Mouse (Mus musculus): ENCODE results near the gene Rap1a. TPM values are rescaled to one million over a fixed set of nuclear protein-coding genes. Genes with fewer than 3 reads are reported as not detected.
A peak's percentile ranks its signal among the peaks of the same experiment; 100 is the strongest.

Gene Rap1a
- polyA plus RNA-seq, 2 experiments: 37.4 to 86.2 TPM

- 46% methylated on average over 4 of the region's 4 CpGs for WGBS (ENCODE audit: insufficient replicate concordance)
- ATAC-seq (ENCODE audit: insufficient read depth): no peak
- TF ChIP-seq EP300 (IDR thresholded peaks at IDR 0.05; ENCODE audit: low read depth): no peak
- no peak for TF ChIP-seq CTCF (IDR thresholded peaks at IDR 0.05; ENCODE audit: low read depth)
- no peaks in the 10 kb centered on the region for H3K9me3 ChIP-seq (ENCODE audit: control insufficient read depth, low read length)
- H3K27me3 ChIP-seq (ENCODE audit: control insufficient read depth, insufficient read depth, low read length): no peaks in the 10 kb centered on the region
- H3K4me3 ChIP-seq (ENCODE audit: insufficient read depth in 1 of 2, low read depth in 2 of 2, low read length in 2 of 2): peak overlapping the region; percentile 79 to 99
- H3K27ac ChIP-seq: peak overlapping the region; percentile 90
- no peaks in the 10 kb centered on the region for H3K36me3 ChIP-seq (replicated peaks; ENCODE audit: control insufficient read depth, insufficient read depth, low read depth)
- peak overlapping the region; percentile 79 for H3K9ac ChIP-seq (replicated peaks)
- H3K4me2 ChIP-seq (ENCODE audit: low read depth): peak overlapping the region; percentile 83
- DNase-seq (ENCODE audit: low read depth in 3 of 3, low spot score in 3 of 3): no peak
- peaks cover 46 to 50% of the 10 kb centered on the region in 2 experiments for H3K4me1 ChIP-seq (replicated peaks; ENCODE audit: control insufficient read depth in 2 of 2, insufficient read depth in 2 of 2, low read length in 1 of 2)
These were observed 1.8 kb downstream of the Rap1a start for GRCm38 (mm10) chr3:105799375-105799774.

GRCm38 (mm10) chr3:105798770-105799169, 2.4 kb downstream of the Rap1a start:
- Histone ChIP-seq H3K9ac (replicated peaks) (peak overlapping the region; percentile 79), H3K4me3 (ENCODE audit: insufficient read depth in 1 of 2, low read depth in 2 of 2, low read length in 2 of 2) (peak overlapping the region; percentile 58 to 79), H3K27ac (peak overlapping the region; percentile 45), H3K4me1 (replicated peaks; ENCODE audit: control insufficient read depth in 2 of 2, insufficient read depth in 2 of 2, low read length in 1 of 2) (peaks cover 42 to 46% of the 10 kb centered on the region in 2 experiments), H3K9me3 (ENCODE audit: control insufficient read depth, low read length) (no peaks in the 10 kb centered on the region), H3K36me3 (replicated peaks; ENCODE audit: control insufficient read depth, insufficient read depth, low read depth) (no peaks in the 10 kb centered on the region), H3K4me2 (ENCODE audit: low read depth) (peak overlapping the region; percentile 83), H3K27me3 (ENCODE audit: control insufficient read depth, insufficient read depth, low read length) (no peaks in the 10 kb centered on the region)
- ATAC-seq (ENCODE audit: insufficient read depth) (no peak), DNase-seq (ENCODE audit: low read depth in 3 of 3, low spot score in 3 of 3) (no peak)
- TF ChIP-seq EP300 (IDR thresholded peaks at IDR 0.05; ENCODE audit: low read depth) (no peak), CTCF (IDR thresholded peaks at IDR 0.05; ENCODE audit: low read depth) (no peak)
- 43% methylated on average over 2 of the region's 2 CpGs for WGBS (ENCODE audit: insufficient replicate concordance)

DNA sequence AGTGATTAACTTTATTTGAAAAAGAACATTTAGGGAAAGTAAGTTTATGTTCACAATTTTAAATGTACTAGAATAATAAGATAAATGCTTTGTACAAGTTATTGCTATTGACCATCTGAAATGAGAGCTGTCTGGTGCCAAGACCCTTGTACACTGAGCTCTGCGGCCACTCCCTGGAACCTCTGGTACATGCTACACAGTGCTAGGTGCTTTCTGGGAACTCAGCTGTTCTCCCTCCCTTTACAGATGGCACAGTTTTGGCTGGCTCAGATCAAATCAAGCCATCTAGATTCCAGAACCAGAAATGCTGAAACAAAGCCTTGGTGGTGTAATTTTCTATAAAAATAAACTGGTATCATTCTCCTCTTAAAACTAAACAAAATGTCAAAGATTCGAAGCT, 3.7 kb downstream of the Rap1a start:
- no peaks in the 10 kb centered on the region for H3K9me3 ChIP-seq (ENCODE audit: control insufficient read depth, low read length)
- H3K4me2 ChIP-seq (ENCODE audit: low read depth): peak overlapping the region; percentile 11; the same call in 1 of the 2 replicates
- no peak for DNase-seq (ENCODE audit: low read depth in 3 of 3, low spot score in 3 of 3)
- no peak overlapping the region for H3K9ac ChIP-seq (replicated peaks)
- H3K27me3 ChIP-seq (ENCODE audit: control insufficient read depth, insufficient read depth, low read length): no peaks in the 10 kb centered on the region
- no peak for ATAC-seq (ENCODE audit: insufficient read depth)
- H3K4me3 ChIP-seq (ENCODE audit: insufficient read depth in 1 of 2, low read depth in 2 of 2, low read length in 2 of 2): no peak overlapping the region
- H3K4me1 ChIP-seq (replicated peaks; ENCODE audit: control insufficient read depth in 2 of 2, insufficient read depth in 2 of 2, low read length in 1 of 2): peaks cover 31 to 33% of the 10 kb centered on the region in 2 experiments
- WGBS (ENCODE audit: insufficient replicate concordance): 51% methylated on average over 2 of the region's 2 CpGs
- no peaks in the 10 kb centered on the region for H3K36me3 ChIP-seq (replicated peaks; ENCODE audit: control insufficient read depth, insufficient read depth, low read depth)
- H3K27ac ChIP-seq: no peak overlapping the region
- no peak for TF ChIP-seq CTCF (IDR thresholded peaks at IDR 0.05; ENCODE audit: low read depth)
- TF ChIP-seq EP300 (IDR thresholded peaks at IDR 0.05; ENCODE audit: low read depth): no peak

DNA sequence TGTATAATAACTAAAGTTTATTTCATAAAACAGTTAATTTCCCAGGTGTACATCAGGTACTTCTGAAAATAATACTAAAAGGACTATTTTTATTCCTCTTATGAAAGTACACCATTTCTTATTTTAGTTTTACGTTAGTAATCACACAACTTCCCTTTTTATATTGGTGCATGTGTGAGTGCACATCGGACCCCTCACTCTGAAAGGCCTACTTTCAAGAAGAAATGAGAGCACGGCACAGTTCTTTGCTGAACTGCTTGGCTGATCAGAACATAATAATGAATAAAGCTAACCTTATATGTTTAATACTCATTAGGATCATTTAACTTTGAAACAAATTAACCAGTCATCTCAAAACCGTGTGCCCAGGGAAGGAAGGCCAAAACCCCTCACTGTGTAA, 4.4 kb downstream of the Rap1a start:
- DNase-seq (ENCODE audit: low read depth in 3 of 3, low spot score in 3 of 3) (no peak), ATAC-seq (ENCODE audit: insufficient read depth) (no peak)
- no peak overlapping the region for H3K27ac ChIP-seq
- H3K27me3 ChIP-seq (ENCODE audit: control insufficient read depth, insufficient read depth, low read length): no peaks in the 10 kb centered on the region
- no peaks in the 10 kb centered on the region for H3K9me3 ChIP-seq (ENCODE audit: control insufficient read depth, low read length)
- no peaks in the 10 kb centered on the region for H3K36me3 ChIP-seq (replicated peaks; ENCODE audit: control insufficient read depth, insufficient read depth, low read depth)
- no peak overlapping the region for H3K9ac ChIP-seq (replicated peaks)
- no peak for TF ChIP-seq CTCF (IDR thresholded peaks at IDR 0.05; ENCODE audit: low read depth)
- TF ChIP-seq EP300 (IDR thresholded peaks at IDR 0.05; ENCODE audit: low read depth): no peak
- peak overlapping the region; percentile 9; the same call in 1 of the 2 replicates for H3K4me2 ChIP-seq (ENCODE audit: low read depth)
- WGBS (ENCODE audit: insufficient replicate concordance): 42% methylated on average over 4 of the region's 4 CpGs
- H3K4me3 ChIP-seq (ENCODE audit: insufficient read depth in 1 of 2, low read depth in 2 of 2, low read length in 2 of 2): no peak overlapping the region
- peaks cover 24 to 26% of the 10 kb centered on the region in 2 experiments for H3K4me1 ChIP-seq (replicated peaks; ENCODE audit: control insufficient read depth in 2 of 2, insufficient read depth in 2 of 2, low read length in 1 of 2)

DNA sequence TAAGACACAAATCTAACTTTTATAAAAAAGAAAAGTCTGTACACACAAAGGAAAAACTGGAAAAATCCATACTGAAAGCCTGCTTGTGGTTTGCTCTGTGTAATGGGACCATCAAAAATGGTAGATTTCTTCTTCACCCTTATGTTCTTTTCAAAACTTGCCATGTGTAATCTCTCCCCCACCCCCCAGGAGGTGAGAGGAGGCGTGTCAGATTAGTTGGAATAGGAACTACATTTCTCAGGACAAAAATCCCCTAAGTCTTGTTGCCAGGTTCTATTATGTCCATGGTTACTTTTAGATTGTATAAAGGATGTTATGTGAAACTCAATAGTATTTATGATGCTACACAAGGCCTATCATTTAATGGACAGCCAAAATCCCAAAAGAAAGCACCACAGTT, 6.8 kb downstream of the Rap1a start:
- Histone ChIP-seq H3K36me3 (replicated peaks; ENCODE audit: control insufficient read depth, insufficient read depth, low read depth) (peaks cover 3% of the 10 kb centered on the region), H3K27me3 (ENCODE audit: control insufficient read depth, insufficient read depth, low read length) (no peaks in the 10 kb centered on the region), H3K9ac (replicated peaks) (no peak overlapping the region), H3K9me3 (ENCODE audit: control insufficient read depth, low read length) (no peaks in the 10 kb centered on the region), H3K4me3 (ENCODE audit: insufficient read depth in 1 of 2, low read depth in 2 of 2, low read length in 2 of 2) (no peak overlapping the region), H3K4me1 (replicated peaks; ENCODE audit: control insufficient read depth in 2 of 2, insufficient read depth in 2 of 2, low read length in 1 of 2) (peaks cover 17 to 21% of the 10 kb centered on the region in 2 experiments), H3K4me2 (ENCODE audit: low read depth) (no peak overlapping the region), H3K27ac (no peak overlapping the region)
- TF ChIP-seq EP300 (IDR thresholded peaks at IDR 0.05; ENCODE audit: low read depth) (no peak), CTCF (IDR thresholded peaks at IDR 0.05; ENCODE audit: low read depth) (no peak)
- ATAC-seq (ENCODE audit: insufficient read depth) (no peak), DNase-seq (ENCODE audit: low read depth in 3 of 3, low spot score in 3 of 3) (no peak)
- WGBS (ENCODE audit: insufficient replicate concordance): 62% methylated on average over 1 of the region's 1 CpGs

Data from liver, embryonic 14.5 days (tissue).